Mouse (Mus musculus) midbrain, embryonic 11.5 days (tissue): ENCODE measurements at regions not wholly inside any gene's neighbourhood (a gene's known extent, or its start where the extent isn't known, plus 50 kb on each side); places are given as distances from the start of the nearest gene placed in this dataset.

Experiments used
- ATAC-seq: fragments of 200-750 bp; cut with Nextera tagmentation; 2 replicates; pipeline ENCODE4 v1.8.0; 2017; ENCODE audit warnings: moderate TSS enrichment, moderate library complexity; ENCODE audit not compliant: low FRiP score
- DNase-seq: peaks from one replicate; pipeline ENCODE4 v3.0.0; 2015; ENCODE audit warnings: low spot score; ENCODE audit errors: missing footprints
- H3K27ac ChIP-seq: fragments of 300-500 bp; sonication (generic); 2 replicates; pipeline ENCODE4 v1.5.1; 2014; ENCODE audit warnings: low read depth, low read length
- H3K27me3 ChIP-seq: fragments of 300-500 bp; sonication (generic); 2 replicates; pipeline ENCODE4 v1.6.1; 2014; ENCODE audit warnings: mild to moderate bottlenecking, low read length, moderate library complexity, mixed read lengths; ENCODE audit not compliant: control insufficient read depth, insufficient read depth
- H3K36me3 ChIP-seq: fragments of 300-500 bp; sonication (generic); 2 replicates; pipeline ENCODE4 v1.6.1; 2014; ENCODE audit warnings: mild to moderate bottlenecking, low read length, moderate library complexity, mixed read lengths; ENCODE audit not compliant: control insufficient read depth, insufficient read depth
- H3K4me1 ChIP-seq: fragments of 300-500 bp; sonication (generic); 2 replicates; pipeline ENCODE4 v1.6.1; 2014; ENCODE audit warnings: low read length; ENCODE audit not compliant: control insufficient read depth, insufficient read depth
- H3K4me2 ChIP-seq: fragments of 300-500 bp; sonication (generic); 2 replicates; pipeline ENCODE4 v1.6.1; 2014; ENCODE audit warnings: mild to moderate bottlenecking, moderate library complexity
- H3K4me3 ChIP-seq: fragments of 300-500 bp; sonication (generic); 2 replicates; pipeline ENCODE4 v1.5.1; 2014; ENCODE audit warnings: low read depth, low read length
- H3K9ac ChIP-seq: fragments of 300-500 bp; sonication (generic); 2 replicates; pipeline ENCODE4 v1.6.1; 2014; ENCODE audit warnings: low read length
- H3K9me3 ChIP-seq: fragments of 300-500 bp; sonication (generic); 2 replicates; pipeline ENCODE4 v1.6.1; 2016; ENCODE audit warnings: low read length; ENCODE audit not compliant: control insufficient read depth
- WGBS: fragments of 180-500 bp; shearing (Covaris S2); extraction: QIAGEN DNeasy Blood & Tissue Kit; methylation state at CpG from one replicate; pipeline ENCODE4 v1.1.7; 2014; 5-methylcytosine and 5-hydroxymethylcytosine counted together

DNA sequence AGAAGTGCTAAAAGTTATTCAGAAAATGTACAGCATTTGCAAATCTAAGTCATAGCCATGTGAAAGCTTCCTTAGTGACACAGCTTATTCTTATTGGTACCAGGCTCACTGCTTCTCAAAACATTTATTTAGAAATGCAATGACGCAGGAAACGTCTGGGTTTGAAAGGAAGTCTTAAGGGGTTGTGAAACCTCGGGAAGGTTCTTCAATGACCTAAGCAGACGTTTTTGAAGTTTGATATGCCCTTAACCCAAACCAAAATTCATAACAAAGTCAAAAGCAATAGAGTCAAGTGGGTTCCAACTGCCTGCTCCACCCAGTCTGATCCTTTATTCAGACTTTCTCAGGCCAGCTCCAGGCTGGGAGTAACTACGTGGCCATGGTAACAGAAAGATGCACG is 99.2 kb upstream of the Irx5 start:
- no peaks in the 10 kb centered on the region for H3K36me3 ChIP-seq
- WGBS = 66% methylated on average over 6 of the region's 6 CpGs
- H3K4me3 ChIP-seq = no peak overlapping the region
- H3K27ac ChIP-seq = no peak overlapping the region
- no peak for DNase-seq
- H3K4me1 ChIP-seq = 0 out of 2 replicates have a peak, but pooled peaks cover 2% of the 10 kb centered on the region
- H3K9me3 ChIP-seq = no peaks in the 10 kb centered on the region
- ATAC-seq = no peak
- no peak overlapping the region for H3K4me2 ChIP-seq
- no peak overlapping the region for H3K9ac ChIP-seq
- no peaks in the 10 kb centered on the region for H3K27me3 ChIP-seq

DNA sequence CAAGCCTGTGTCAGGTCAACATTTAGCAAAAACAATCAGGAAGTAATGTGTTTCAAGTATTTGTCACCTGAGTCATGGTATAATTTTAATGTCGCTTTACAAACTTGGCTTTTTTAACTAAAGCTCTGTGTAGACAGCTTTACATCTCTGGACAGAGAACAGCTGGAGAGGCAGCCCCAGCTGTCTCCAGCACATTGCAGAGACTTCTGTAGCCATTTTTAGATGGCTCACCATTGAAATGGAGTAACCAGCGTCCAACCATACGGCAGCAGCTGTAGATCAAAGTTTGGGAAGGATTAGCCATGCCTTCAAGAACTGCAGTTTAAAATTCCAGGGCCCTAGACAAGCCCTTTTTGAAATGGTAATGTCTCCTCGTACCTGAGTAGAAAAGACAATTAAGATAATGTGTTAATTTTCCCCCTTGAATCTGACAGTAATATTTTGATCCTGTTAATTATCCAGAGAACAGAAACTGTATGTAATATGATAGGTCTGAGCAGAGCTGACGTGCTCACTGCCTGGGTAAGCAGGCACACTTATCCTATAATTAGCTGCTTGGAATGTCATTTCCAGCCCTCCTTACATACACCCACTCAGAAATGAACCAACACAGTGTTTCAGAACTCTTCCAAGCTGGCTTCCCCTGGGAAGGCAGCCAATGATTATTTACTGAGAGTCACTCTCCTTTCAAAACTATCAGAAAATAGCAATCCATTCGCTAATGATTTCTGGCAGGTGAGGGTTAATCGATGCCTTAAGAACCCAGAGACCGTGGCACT is 104.6 kb upstream of the Irx5 start:
- Histone ChIP-seq H3K4me2 (no peak overlapping the region), H3K9me3 (no peaks in the 10 kb centered on the region), H3K4me3 (no peak overlapping the region), H3K27me3 (no peaks in the 10 kb centered on the region), H3K36me3 (no peaks in the 10 kb centered on the region), H3K27ac (no peak overlapping the region), H3K9ac (no peak overlapping the region), H3K4me1 (peaks cover 4% of the 10 kb centered on the region; the same call in 1 of the 2 replicates)
- ATAC-seq (no peak), DNase-seq (peak; percentile 49)
- WGBS = 55% methylated on average over 8 of the region's 8 CpGs

- Histone ChIP-seq H3K4me2 (no peak overlapping the region), H3K9me3 (no peaks in the 10 kb centered on the region), H3K4me1 (no peaks in the 10 kb centered on the region), H3K27ac (no peak overlapping the region), H3K27me3 (no peaks in the 10 kb centered on the region), H3K4me3 (no peak overlapping the region), H3K9ac (no peak overlapping the region), H3K36me3 (no peaks in the 10 kb centered on the region)
- DNase-seq (peak; percentile 64), ATAC-seq (no peak)
- 80% methylated on average over 4 of the region's 4 CpGs for WGBS
These were observed 111.1 kb upstream of the Irx5 start for GRCm38 (mm10) chr8:92246301-92246700.

DNA sequence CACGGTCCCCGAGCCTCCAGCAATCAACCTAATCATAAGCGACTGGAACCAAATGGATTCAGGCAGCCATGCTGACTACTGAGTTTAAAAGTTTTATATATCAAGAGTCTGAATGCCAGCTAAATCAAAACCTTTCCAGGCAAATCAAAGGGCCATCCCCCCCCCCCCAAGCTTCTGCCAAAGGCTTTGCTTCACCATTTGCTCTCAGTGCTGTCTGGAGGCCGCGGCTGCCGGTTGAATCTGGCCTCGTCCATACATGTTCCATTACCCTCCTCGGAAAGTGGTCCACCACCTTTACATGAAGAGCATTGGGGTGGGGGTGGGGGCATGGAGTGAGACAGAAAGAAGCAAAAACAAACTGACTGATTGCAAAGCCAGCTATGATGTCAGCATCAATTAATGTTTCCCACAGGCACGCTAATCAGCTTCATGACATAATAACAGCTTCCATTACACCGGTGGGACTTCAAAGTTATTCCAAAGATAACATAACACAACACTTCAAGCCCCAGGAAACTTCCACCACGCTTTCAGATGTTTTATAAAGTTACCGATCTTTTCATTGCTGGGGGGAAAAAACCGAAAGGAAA is 116.6 kb upstream of the Irx5 start:
- H3K9ac ChIP-seq = no peak overlapping the region
- no peak overlapping the region for H3K4me3 ChIP-seq
- no peaks in the 10 kb centered on the region for H3K36me3 ChIP-seq
- no peak overlapping the region for H3K4me2 ChIP-seq
- H3K4me1 ChIP-seq = no peaks in the 10 kb centered on the region
- H3K27me3 ChIP-seq = no peaks in the 10 kb centered on the region
- DNase-seq (peak; percentile 85), ATAC-seq (no peak)
- H3K9me3 ChIP-seq = no peaks in the 10 kb centered on the region
- 68% methylated on average over 13 of the region's 13 CpGs for WGBS
- H3K27ac ChIP-seq = no peak overlapping the region

GRCm38 (mm10) chr8:92231326-92232225 is 125.8 kb upstream of the Irx5 start:
- Histone ChIP-seq H3K4me3 (no peak overlapping the region), H3K36me3 (no peaks in the 10 kb centered on the region), H3K27ac (no peak overlapping the region), H3K4me2 (no peak overlapping the region), H3K9ac (no peak overlapping the region), H3K27me3 (no peaks in the 10 kb centered on the region), H3K4me1 (no peaks in the 10 kb centered on the region), H3K9me3 (no peaks in the 10 kb centered on the region)
- ATAC-seq = no peak
- 76% methylated on average over 23 of the region's 23 CpGs for WGBS
- DNase-seq = peak; percentile 84

- Histone ChIP-seq H3K4me1 (no peaks in the 10 kb centered on the region), H3K4me3 (no peak overlapping the region), H3K4me2 (no peak overlapping the region), H3K9ac (no peak overlapping the region), H3K27me3 (no peaks in the 10 kb centered on the region), H3K36me3 (no peaks in the 10 kb centered on the region), H3K27ac (no peak overlapping the region), H3K9me3 (no peaks in the 10 kb centered on the region)
- DNase-seq (peak; percentile 33), ATAC-seq (no peak)
- WGBS = 87% methylated on average over 2 of the region's 2 CpGs
These were observed 127.9 kb upstream of the Irx5 start for GRCm38 (mm10) chr8:92229526-92229925.

GRCm38 (mm10) chr8:92224929-92225328 is 132.5 kb upstream of the Irx5 start:
- no peaks in the 10 kb centered on the region for H3K9me3 ChIP-seq
- H3K27me3 ChIP-seq = no peaks in the 10 kb centered on the region
- no peaks in the 10 kb centered on the region for H3K36me3 ChIP-seq
- WGBS = 91% methylated on average over 3 of the region's 3 CpGs
- no peaks in the 10 kb centered on the region for H3K4me1 ChIP-seq
- no peak overlapping the region for H3K4me3 ChIP-seq
- no peak overlapping the region for H3K4me2 ChIP-seq
- no peak overlapping the region for H3K9ac ChIP-seq
- ATAC-seq (no peak), DNase-seq (peak; percentile 73)
- no peak overlapping the region for H3K27ac ChIP-seq

- no peaks in the 10 kb centered on the region for H3K4me1 ChIP-seq
- DNase-seq (no peak), ATAC-seq (no peak)
- no peaks in the 10 kb centered on the region for H3K9me3 ChIP-seq
- H3K9ac ChIP-seq = no peak overlapping the region
- WGBS = 54% methylated on average over 3 of the region's 3 CpGs
- H3K27me3 ChIP-seq = no peaks in the 10 kb centered on the region
- H3K4me2 ChIP-seq = no peak overlapping the region
- no peak overlapping the region for H3K4me3 ChIP-seq
- H3K36me3 ChIP-seq = no peaks in the 10 kb centered on the region
- no peak overlapping the region for H3K27ac ChIP-seq
These were observed 134.4 kb upstream of the Irx5 start for GRCm38 (mm10) chr8:92222992-92223391.
